Mouse (Mus musculus) cortical plate, adult 2 months (tissue): ENCODE data around the gene Dnajc24. TPM values are rescaled to one million over a fixed set of nuclear protein-coding genes. Genes with fewer than 3 reads are reported as not detected.

Experiments
- H3K27ac ChIP-seq: fragments of 200-500 bp; 2 replicates; pipeline ENCODE4 v1.5.1; 2012; ENCODE audit warnings: low read length, control low read depth, inconsistent platforms; ENCODE audit not compliant: insufficient read depth
- H3K4me1 ChIP-seq: fragments of 200-500 bp; 2 replicates; pipeline ENCODE4 v1.6.1; 2011; ENCODE audit warnings: low read length; ENCODE audit not compliant: control insufficient read depth, insufficient read depth
- H3K4me3 ChIP-seq: fragments of 200-500 bp; 2 replicates; pipeline ENCODE4 v1.5.1; 2011; ENCODE audit warnings: mild to moderate bottlenecking, low read length, control low read depth; ENCODE audit not compliant: insufficient read depth
- CTCF ChIP-seq: fragments of 200-500 bp; IDR thresholded peaks from 2 replicates; pipeline ENCODE4 v1.5.1; 2011; ENCODE audit warnings: mild to moderate bottlenecking, control low read depth, low read length; ENCODE audit not compliant: insufficient read depth; ENCODE audit errors: extremely low read depth
- POLR2A ChIP-seq: fragments of 200-500 bp; IDR thresholded peaks from 2 replicates; pipeline ENCODE4 v1.6.1; 2011; ENCODE audit warnings: mild to moderate bottlenecking, low read length, control low read depth; ENCODE audit not compliant: insufficient read depth; ENCODE audit errors: extremely low read depth
- polyA plus RNA-seq: library from polyadenylated mRNA; depleted of rRNA; stranded (reverse); fragments of >200 nt; gene quantifications from 2 replicates; pipeline ENCODE4 v1.2.3, GENCODE M21; 2012; rRNA removed

Dnajc24 gene
- polyA plus RNA-seq = 19.7 and 20.9 TPM in 2 replicates

DNA sequence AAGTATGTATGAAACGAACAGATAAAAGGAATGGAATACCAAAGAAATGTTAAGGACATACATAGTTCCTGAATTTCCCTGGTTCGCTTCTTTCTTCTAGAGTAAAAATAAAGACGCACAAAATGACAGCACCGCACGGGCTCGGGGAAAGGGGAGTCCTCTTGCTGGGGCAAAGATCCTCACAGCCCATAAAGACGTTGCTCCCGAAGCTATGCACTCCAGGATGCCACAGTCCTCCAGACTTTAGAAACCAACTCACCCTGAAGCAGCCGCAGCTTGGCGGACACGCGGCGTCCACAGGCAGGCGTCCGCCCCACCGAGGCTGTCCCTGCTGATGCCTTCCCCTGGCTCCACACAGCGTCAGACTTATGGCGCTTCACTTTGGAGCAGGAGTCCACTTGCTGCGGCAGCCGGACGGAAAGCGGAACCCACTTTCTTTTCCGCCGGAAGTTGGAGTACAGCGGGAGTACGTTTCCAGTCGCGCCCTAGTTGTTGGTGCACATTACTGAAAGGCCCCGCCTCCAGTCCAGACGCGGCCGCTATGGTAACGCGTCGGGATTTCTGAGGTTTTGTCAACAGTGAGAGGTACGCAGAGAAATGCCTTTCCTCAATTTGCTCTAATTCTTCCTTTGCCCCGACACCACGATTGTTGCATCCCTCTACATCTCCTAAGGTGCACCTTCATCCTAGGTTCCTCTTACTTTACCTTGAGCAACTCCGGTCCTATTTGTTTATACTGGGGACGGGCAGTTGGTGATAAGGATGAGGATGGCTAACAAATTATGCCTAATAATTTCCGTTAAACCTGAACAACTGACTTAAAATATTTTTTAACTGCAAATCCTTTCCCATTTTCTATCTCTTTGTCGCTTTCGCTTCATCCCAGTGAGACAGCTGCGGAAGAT, at the start of gene Dnajc24:
Gene Dnajc24, minus strand, starts transcription at position 715 of the 905 bp plus-strand sequence.
- Histone ChIP-seq H3K4me3 (peak within 1 kb of the TSS; percentile 92), H3K4me1 (0 out of 2 replicates have a peak, but pooled peaks cover 1% of the 10 kb centered on the region), H3K27ac (no peak within 1 kb of the TSS)
- TF ChIP-seq CTCF (no peak), POLR2A (peak; percentile 86)

DNA sequence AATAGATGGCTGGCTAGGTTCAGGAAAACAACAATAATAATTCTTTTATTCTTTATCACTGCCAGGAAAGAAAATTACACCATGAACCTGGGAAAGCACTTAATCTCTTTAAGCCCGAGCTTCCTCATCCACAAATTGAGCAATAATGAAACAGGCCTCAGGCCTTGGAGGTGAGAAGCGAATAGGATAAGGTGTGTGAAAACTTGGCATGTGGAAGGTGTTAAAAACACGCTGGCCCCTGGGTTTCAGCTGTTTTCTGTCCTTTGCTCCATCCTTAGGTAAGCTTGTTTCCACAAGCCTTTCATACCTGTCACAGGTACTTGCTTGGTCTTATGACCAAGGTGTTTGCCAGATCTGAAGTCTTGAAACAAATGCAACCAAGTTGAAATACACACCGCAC, 43.3 kb upstream of the Dnajc24 start:
- Histone ChIP-seq H3K27ac (no peak overlapping the region), H3K4me3 (no peak overlapping the region)
- TF ChIP-seq POLR2A = no peak
- no peak for TF ChIP-seq CTCF

DNA sequence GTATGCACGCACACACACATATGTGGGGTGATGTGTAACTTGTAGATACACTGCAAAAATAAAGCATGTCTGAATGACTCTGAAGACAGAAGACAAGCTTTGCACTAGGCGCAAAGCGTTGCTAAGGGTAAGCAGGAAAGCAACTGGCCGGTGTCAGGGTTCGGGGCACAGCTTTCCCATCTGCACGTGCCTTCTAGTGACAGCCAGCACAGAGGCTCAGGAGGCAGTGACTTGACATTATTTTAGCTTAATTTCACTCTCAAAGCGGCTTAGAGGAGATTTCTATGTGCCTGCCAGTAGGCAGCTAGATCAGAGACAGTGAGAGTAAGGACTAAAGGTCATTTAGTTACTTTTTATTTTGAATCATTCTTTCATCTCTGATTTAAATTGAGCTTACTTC, 39.1 kb upstream of the Dnajc24 start:
- no peak for TF ChIP-seq CTCF
- TF ChIP-seq POLR2A = no peak
- H3K27ac ChIP-seq = no peak overlapping the region
- H3K4me3 ChIP-seq = no peak overlapping the region
- H3K4me1 ChIP-seq = no peaks in the 10 kb centered on the region

More for the DNA sequence above, 43.3 kb upstream of the Dnajc24 start:
- H3K4me1 ChIP-seq = no peaks in the 10 kb centered on the region

DNA sequence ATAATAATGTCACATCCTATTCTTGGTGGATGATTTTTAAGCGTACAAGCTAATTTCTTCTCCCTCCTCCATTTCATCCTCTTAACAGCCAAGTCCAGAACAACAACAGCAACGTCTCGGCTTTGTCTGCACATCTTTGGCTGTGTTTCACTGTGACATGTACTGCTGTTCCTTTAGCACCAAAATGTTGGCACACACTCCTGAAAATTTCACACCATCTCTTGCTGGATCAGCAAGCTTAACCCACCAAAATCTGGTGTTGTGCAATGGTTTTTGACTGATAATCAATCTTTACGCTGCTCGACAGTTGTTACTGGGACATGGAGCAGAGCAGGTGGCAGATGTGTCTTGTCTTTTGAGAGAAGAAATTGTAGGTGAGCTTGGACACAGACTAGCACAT, 38.6 kb upstream of the Dnajc24 start:
- H3K4me3 ChIP-seq = no peak overlapping the region
- TF ChIP-seq POLR2A = no peak
- no peak overlapping the region for H3K27ac ChIP-seq
- no peaks in the 10 kb centered on the region for H3K4me1 ChIP-seq

GRCm38 (mm10) chr2:106038286-106038685, 34.9 kb upstream of the Dnajc24 start:
- TF ChIP-seq CTCF (no peak), POLR2A (no peak)
- H3K27ac ChIP-seq = no peak overlapping the region
- no peaks in the 10 kb centered on the region for H3K4me1 ChIP-seq
- no peak overlapping the region for H3K4me3 ChIP-seq

GRCm38 (mm10) chr2:106024895-106025294, 21.5 kb upstream of the Dnajc24 start:
- H3K27ac ChIP-seq = no peak overlapping the region
- no peaks in the 10 kb centered on the region for H3K4me1 ChIP-seq
- TF ChIP-seq CTCF (no peak), POLR2A (no peak)
- no peak overlapping the region for H3K4me3 ChIP-seq

DNA sequence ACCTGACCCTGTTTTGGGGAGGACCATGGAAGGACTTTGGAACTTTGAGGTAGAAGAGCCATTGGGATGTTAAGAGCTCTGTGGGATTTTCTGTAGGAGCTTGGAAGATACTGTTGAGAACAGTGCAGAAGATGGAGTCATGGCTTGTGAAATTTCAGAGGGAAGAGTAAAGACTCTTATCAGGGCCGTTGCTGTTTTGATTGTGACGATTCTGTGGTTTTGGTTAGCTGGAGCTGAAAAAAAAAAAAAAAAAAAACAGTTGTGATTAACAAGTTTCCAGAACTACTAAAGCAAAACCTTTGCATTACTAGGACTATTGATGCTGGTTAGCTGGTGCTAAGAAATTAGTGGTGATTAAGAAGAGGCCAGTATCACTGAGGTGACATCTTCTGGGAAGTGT, 5.1 kb upstream of the Dnajc24 start:
- no peak for TF ChIP-seq CTCF
- TF ChIP-seq POLR2A = no peak
- H3K4me3 ChIP-seq = no peak overlapping the region
- no peak overlapping the region for H3K27ac ChIP-seq
- H3K4me1 ChIP-seq = no peaks in the 10 kb centered on the region

DNA sequence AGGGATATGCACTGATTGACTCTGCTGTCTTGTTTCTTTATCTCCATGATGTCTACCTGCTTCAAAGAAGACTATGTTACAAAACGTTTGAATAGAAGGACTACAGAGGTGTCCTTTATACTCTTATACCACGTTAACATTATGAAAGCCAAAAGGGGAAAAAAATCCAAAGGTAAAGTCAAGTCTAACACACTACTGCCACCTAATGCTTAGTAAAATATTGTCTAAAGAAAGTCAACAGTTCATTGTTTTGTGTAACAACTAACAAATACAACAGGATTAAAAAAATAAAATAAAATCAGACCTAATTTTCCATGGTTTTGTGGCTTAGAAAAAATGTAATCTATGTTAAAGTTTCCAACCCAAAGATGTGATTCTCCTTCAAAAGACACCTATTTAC, 15.3 kb downstream of the Dnajc24 start:
- H3K4me3 ChIP-seq = no peak overlapping the region
- no peak overlapping the region for H3K27ac ChIP-seq
- H3K4me1 ChIP-seq = no peaks in the 10 kb centered on the region
- no peak for TF ChIP-seq POLR2A
- TF ChIP-seq CTCF = no peak

GRCm38 (mm10) chr2:105987131-105987530, 16.2 kb downstream of the Dnajc24 start:
- Histone ChIP-seq H3K4me3 (no peak overlapping the region), H3K4me1 (no peaks in the 10 kb centered on the region), H3K27ac (no peak overlapping the region)
- TF ChIP-seq POLR2A (no peak), CTCF (no peak)

DNA sequence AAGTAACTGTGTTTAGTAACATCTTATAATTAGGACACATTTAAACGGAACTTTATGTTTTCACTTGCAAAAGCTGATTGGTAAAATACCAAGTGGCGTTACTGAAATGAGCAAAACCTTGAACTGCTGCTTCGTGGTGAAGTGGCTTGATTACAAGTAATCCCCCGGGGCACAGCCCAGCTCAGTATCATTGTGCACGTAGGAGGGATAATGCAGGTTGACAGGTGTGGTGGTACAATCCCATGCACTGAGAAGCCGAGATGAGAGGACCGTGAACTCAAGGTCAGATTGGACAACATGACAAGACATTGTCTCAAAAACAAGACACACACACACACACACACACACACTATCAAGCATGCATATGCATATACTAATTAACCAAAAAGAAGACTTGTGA, 18.1 kb downstream of the Dnajc24 start:
- TF ChIP-seq POLR2A (no peak), CTCF (no peak)
- H3K4me3 ChIP-seq = no peak overlapping the region

DNA sequence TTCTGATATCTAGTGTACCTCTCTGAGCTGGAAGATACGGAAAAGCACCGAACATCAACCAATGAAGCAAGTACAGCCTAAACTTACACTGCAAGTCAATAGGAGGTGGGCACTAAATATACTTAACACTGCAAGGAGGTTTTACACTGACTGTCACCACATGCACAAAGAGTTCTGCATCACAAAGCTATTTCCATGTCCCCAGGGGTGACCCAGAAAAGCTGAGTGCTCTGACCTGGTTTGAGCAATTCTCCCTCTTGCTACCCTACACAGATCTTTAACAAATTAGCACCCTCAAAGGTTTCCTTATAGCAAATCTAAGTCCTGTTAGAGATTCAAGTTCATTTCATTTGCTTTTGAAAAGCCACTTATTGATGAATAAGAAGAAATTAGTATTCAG, 25.3 kb downstream of the Dnajc24 start:
- no peak overlapping the region for H3K4me3 ChIP-seq
- TF ChIP-seq POLR2A (no peak), CTCF (no peak)
- H3K4me1 ChIP-seq = no peaks in the 10 kb centered on the region
- H3K27ac ChIP-seq = no peak overlapping the region

More for the DNA sequence above, 18.1 kb downstream of the Dnajc24 start:
- Histone ChIP-seq H3K4me1 (no peaks in the 10 kb centered on the region), H3K27ac (no peak overlapping the region)
